Mouse (Mus musculus) gastrocnemius, adult 8-10 months (tissue): ENCODE data around the gene Cybc1. TPM values are rescaled to one million over a fixed set of nuclear protein-coding genes. Genes with fewer than 3 reads are reported as not detected.

Source experiments
- DNase-seq, 2 experiments: peaks; one replicate each; pipeline ENCODE4 v3.0.0; 2022; ENCODE audit warnings: low spot score in 2 of 2
- total RNA-seq, 4 experiments: library from RNA; stranded (reverse); gene quantifications; 2 replicates each; pipeline ENCODE4 v1.2.4; 2022

The Cybc1 gene
- total RNA-seq, 4 experiments from 2014 or later = 2.8 to 3.8 (median 3.6) TPM

GRCm38 (mm10) chr11:121216831-121217230 is 12.3 kb downstream of the Cybc1 start:
- peak; percentile 17 to 30 for DNase-seq

DNA sequence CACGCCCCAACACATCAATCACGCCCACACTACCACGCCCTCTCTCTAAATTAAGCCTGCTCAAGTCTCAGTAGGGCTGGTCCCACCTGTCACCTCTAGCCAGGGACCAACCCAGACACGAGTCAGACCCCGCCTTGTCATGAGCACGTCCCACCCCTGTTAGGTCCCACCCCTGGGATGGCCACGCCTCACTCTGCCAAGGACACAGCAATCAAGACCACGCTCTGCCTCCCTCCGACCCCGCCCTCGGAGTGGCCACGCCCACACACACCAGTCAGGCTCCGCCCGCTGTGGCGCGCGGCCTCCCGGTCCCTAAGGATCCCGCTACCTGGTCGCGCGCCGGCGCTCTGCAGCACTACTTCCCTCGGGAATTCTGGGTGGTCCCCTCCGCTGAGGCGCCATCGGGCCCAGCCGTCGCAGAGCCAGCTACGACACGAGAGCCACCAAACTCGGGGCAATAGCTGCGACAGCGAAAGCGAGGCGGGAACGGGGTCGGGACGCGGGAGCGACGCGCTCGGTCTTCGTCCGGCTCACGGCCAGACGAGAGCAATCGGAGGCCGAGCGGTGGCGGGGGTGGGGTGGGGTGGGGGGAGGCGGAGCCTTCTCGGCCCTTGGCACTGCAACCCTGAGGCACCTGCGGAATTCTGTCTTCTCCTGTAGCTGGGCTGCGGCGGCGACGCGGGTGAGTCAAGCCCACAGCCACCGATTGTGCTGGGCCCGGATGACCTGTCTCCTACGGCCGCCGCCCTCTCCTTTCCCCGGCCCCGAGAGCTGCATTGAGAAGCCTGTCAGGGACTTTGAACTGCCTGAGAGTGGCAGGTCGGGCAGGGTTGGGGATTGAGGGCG is 24.7 kb downstream of the Cybc1 start, which contains the start of the genes Hexdc and Ogfod3:
Hexdc (plus strand) TSS at position 273 of the 846 bp plus-strand sequence.
Ogfod3 (minus strand) TSS at position 551 of the 846 bp plus-strand sequence.
- DNase-seq = peak; percentile 87 to 93

DNA sequence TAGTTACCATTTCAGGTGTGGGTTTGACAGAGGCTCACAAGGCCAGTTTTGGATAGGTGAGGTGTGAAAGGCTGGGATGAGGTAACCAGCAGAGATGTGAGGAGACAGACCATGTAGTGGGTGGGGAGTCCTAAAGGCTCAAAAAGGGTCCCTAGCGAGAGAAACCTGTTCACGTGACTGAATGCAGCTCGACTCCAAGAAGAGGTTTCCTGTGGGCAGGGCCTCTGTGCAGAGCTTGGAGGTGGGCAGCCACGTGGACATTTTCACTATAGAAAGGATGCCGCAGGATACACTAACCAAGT is 25.3 kb downstream of the Cybc1 start:
- no peak for DNase-seq

GRCm38 (mm10) chr11:121201436-121202198 is 27.5 kb downstream of the Cybc1 start:
- no peak for DNase-seq

- DNase-seq = no peak
Measured at GRCm38 (mm10) chr11:121200781-121201180, 28.3 kb downstream of the Cybc1 start.

- no peak for DNase-seq
Measured at GRCm38 (mm10) chr11:121199851-121200250, 29.3 kb downstream of the Cybc1 start.

DNA sequence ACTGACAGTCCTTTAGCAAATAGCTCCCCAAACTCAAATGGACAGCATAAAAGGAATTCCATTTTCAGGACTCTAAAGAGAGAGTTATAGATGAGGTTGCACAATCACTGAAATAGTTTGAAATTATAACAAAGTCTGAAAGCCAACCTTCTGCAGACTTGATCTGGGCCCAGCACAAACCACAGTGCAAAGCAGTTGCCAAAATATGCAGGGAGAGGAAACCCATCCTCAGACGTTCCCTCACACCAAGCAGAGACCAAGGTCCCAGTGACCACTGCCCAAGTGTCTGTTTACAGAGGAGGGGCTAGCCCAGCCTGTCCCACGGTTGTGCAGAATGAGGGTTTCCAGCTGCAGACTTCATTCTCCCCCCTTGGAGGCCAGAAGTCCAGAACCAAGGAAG is 30.5 kb downstream of the Cybc1 start:
- DNase-seq = no peak

DNA sequence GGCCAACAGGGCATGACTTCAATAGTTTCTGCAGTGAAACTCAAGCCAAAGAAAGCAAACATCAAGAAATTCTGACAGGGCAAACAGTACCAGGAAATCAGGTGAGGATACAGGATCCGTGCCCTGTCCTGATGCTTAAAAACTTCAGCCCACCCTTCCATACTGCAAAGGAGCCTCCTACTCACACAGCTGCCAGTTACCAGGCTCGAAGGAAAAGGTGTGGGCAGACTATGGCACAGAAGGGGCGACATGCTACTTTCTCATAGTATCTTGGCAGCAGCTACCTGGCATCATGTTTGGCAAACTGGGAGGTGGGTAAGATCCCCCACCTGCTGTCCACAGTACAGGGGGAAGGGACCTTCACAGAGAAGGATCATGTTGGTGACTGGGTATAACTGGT is 35.7 kb downstream of the Cybc1 start:
- no peak for DNase-seq

GRCm38 (mm10) chr11:121192742-121193141 is 36.4 kb downstream of the Cybc1 start:
- DNase-seq = no peak

GRCm38 (mm10) chr11:121189681-121190080 is 39.4 kb downstream of the Cybc1 start:
- DNase-seq = peak; percentile 29 to 40

DNA sequence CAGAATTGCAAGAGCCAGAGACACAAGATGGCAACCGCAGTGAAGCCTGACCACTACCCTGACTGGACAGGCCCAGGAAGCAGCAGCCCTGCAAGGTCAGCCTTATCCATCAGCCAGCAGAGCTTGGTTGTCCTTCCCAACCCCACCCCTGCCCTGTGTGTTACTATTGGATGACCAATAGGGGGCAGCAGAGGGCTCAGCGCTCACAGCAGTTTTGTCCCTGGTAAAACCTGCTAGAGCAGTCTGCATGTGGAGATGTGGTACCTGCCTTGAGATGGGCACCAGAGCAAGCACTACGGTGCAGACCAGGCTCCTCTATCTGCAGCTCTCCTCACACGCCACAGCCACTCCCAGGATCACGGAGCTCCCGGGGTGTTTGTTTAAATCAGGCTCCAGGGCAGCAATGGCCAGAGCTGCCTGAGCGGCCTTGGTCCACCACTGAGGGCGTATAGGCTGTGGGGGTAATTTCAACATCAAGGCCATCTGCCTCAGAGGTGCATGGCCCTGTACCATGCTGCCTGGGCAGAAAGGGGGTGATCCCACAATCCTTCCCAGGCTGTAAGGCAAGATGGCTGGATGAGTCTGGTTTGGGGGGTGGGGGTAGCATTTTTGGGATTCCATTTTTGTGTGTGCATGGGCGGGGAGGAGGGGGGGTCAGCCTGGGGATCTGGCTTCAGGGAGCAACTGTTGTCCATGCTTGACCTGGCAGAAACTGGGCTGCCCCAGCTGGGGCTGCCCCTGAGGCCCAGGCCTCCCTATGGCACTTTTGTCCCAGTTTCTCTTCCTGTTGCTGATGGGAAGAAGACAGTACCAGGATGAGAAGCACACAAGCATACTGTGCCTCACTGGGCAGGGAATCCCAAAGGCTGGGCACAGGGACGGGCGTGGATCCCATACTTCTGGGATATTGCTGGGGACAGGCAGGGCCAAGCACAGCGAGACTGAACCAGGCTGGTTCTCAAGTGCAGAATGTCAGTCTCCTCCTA is 52.5 kb downstream of the Cybc1 start:
- no peak for DNase-seq

DNA sequence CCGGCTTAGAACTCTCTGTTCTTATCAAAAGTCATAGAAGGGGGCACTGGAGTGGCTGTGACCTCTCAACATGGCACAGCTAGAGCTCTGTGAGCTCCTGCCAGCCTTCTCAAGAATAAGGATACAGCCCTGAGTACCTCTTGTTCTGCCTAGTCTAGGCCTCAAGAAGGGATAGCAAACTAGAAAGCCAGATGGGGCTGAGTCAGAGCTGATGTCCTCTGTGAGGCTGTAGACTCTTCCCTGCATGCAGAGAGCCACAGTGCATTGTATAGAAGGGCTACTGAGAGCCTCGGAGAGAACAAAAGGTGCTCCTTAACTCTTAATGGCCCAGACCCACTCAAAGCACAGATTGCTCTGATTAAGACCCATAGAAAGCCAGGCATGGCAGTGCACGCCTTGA is 54.9 kb downstream of the Cybc1 start:
- DNase-seq = no peak

GRCm38 (mm10) chr11:121173203-121173602 is 55.9 kb downstream of the Cybc1 start:
- peak in 1 of 2 experiments; percentile 14 for DNase-seq

Other genes with a start within 250 kb of the Cybc1 start
- gene Csnk1d, start 238.0 kb downstream of the Cybc1 start, total RNA-seq = 10 to 100 TPM; 50.9 to 64.8 (median 53.1) TPM
- not detected for gene Cd7, start 189.9 kb downstream of the Cybc1 start, total RNA-seq
- gene Sectm1b, start 165.8 kb downstream of the Cybc1 start, total RNA-seq = not detected
- gene Sectm1a, start 148.1 kb downstream of the Cybc1 start, total RNA-seq = not detected
- gene Tex19.2, start 110.6 kb downstream of the Cybc1 start, total RNA-seq = not detected
- gene Tex19.1, start 83.2 kb downstream of the Cybc1 start, total RNA-seq = not detected
- 1 to 10 TPM; 1.1 to 1.5 (median 1.3) TPM for gene Uts2r, start 69.1 kb downstream of the Cybc1 start, total RNA-seq
- 1 to 10 TPM; 7.2 to 9.4 (median 8.7) TPM for gene Hexdc, start 24.9 kb downstream of the Cybc1 start, total RNA-seq
- 10 to 100 TPM; 10.2 to 13.4 (median 10.9) TPM for gene Ogfod3, start 24.6 kb downstream of the Cybc1 start, total RNA-seq
- 100 to 1,000 TPM in 3 of 4 experiments, 10 to 100 TPM in 1; 92.0 to 138 (median 119) TPM for gene Narf, start 7.9 kb upstream of the Cybc1 start, total RNA-seq
- gene Foxk2, start 30.7 kb upstream of the Cybc1 start, total RNA-seq = 10 to 100 TPM; 26.8 to 32.9 (median 28.0) TPM
- gene Wdr45b, start 125.1 kb upstream of the Cybc1 start, total RNA-seq = 10 to 100 TPM; 14.4 to 23.0 (median 19.3) TPM
- gene Rab40b, start 158.9 kb upstream of the Cybc1 start, total RNA-seq = 10 to 100 TPM; 13.2 to 23.0 (median 18.9) TPM
- gene Fn3krp, start 192.1 kb upstream of the Cybc1 start, total RNA-seq = 1 to 10 TPM; 3.3 to 4.2 (median 4.0) TPM
- 10 to 100 TPM; 20.4 to 25.6 (median 25.1) TPM for gene Fn3k, start 205.6 kb upstream of the Cybc1 start, total RNA-seq
- 10 to 100 TPM; 11.7 to 16.0 (median 15.0) TPM for gene Tbcd, start 222.6 kb upstream of the Cybc1 start, total RNA-seq